Mouse (Mus musculus) gastrocnemius, adult 8-10 months (tissue): ENCODE results near the gene Ebna1bp2. TPM values are rescaled to one million over a fixed set of nuclear protein-coding genes. Genes with fewer than 3 reads are reported as not detected.

Source experiments
- DNase-seq, 2 experiments: peaks; one replicate each; pipeline ENCODE4 v3.0.0; 2022; ENCODE audit warnings: low spot score in 2 of 2
- total RNA-seq, 4 experiments: library from RNA; stranded (reverse); gene quantifications; 2 replicates each; pipeline ENCODE4 v1.2.4; 2022

The Ebna1bp2 gene
- total RNA-seq: 10 to 100 TPM; 22.3 to 30.7 (median 25.1) TPM

- DNase-seq: peak; percentile 87 to 89
These were observed at the start of gene Ebna1bp2, which contains the start of gene Cfap57 for GRCm38 (mm10) chr4:118620279-118620966. Gene Ebna1bp2 (plus strand): TSS chr4:118620799. Gene Cfap57 (minus strand): TSS chr4:118620777.

GRCm38 (mm10) chr4:118571441-118571840 is 49.2 kb upstream of the Ebna1bp2 start:
- no peak for DNase-seq

- DNase-seq: peak; percentile 20 to 23
These were observed 44.5 kb upstream of the Ebna1bp2 start for GRCm38 (mm10) chr4:118576097-118576496.

GRCm38 (mm10) chr4:118579313-118579712 is 41.3 kb upstream of the Ebna1bp2 start:
- no peak for DNase-seq

- DNase-seq: no peak
These were observed 39.1 kb upstream of the Ebna1bp2 start for GRCm38 (mm10) chr4:118581508-118581907.

DNA sequence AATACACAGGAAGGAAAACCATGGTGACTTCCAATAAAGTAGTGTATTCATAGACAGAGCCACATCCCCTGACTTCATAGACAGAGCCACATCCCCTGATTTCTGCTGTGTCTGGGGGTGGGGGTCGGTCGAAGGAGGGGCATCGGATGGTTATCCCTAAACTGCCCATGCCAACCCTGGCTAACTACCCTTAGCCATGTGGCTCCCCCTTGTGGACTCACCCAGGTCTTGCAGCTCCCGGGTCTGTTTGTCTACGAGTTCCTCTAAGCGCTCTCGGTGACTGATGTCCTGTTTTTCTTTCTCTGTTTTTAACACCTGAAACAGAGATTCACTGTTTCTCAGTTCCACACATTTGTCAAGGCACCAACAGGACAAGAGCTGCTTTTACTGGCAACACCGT is 38.0 kb upstream of the Ebna1bp2 start:
- DNase-seq: no peak

DNA sequence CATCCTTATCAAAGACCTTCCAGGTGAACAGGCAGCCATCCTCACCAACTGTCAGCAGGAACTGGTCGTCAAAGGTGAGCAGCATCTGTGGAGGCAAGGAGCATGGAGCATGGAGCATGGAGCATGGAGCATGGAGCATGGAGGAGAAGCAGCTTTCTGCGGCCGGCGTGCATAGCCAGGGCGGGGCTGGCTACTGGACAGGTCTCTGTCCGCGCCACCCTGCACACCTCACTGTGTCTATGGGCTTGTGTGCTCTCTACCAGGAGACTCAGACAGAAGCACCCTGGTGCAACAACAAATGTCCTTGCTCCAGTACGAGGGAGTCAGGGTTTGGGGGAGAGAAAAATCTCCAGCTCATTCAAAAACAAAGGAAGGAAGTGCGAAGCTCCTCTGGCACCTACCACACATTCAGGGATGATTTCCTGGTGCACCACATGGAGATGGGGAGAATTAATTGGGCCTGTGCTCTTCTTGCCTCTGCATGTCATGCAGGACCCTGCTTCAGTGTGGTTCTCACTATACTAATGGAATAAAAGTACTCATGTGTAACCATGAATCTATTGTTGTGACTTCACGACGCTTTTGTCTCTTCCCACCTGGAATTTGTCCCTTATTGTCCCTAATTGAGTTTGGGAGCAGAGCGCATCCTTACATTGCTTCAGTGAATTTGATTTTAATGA is 31.4 kb upstream of the Ebna1bp2 start:
- DNase-seq: no peak

DNA sequence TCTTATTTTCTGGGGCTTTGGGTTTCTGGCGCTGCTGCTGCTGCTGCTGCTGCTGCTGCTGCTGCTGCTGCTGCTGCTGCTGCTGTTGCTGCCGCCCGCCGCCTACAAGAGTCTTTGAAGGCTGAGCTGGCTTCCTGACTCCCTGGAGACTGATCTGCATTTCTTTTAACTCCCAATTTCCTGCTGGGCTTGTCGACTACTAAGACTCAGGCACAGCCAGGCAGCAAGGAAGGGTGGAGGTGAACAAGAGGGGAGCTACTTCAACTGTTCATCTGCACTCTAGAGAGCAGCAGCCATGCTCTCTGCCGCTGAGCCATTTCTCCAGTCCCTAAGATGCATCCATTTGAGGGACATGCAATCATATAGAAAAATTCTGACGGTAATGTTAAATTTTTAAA is 30.9 kb upstream of the Ebna1bp2 start:
- DNase-seq: no peak

GRCm38 (mm10) chr4:118604065-118604464 is 16.5 kb upstream of the Ebna1bp2 start:
- DNase-seq: no peak

GRCm38 (mm10) chr4:118609836-118610235 is 10.8 kb upstream of the Ebna1bp2 start:
- no peak for DNase-seq

- no peak for DNase-seq
These were observed 8.0 kb upstream of the Ebna1bp2 start for GRCm38 (mm10) chr4:118612619-118613018.

DNA sequence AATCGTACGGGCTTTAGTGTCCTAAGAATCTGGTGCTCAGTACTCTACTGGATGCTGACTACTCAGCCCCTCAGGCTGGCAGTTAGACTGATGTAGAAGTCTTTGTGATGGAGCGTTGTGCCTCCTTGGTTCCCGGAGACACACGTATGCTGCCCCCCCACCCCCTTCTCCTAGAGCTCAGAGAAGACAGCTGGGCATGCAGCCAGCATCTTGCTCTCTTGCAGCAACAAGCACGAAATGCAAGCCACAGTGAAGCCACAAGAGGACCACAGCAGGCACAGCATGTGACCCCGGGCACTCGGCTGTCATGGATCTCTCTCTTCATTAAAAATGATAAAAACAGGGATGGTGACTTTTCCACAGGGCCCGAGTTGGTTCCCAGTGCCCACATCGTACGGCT is 5.2 kb upstream of the Ebna1bp2 start:
- DNase-seq: no peak

DNA sequence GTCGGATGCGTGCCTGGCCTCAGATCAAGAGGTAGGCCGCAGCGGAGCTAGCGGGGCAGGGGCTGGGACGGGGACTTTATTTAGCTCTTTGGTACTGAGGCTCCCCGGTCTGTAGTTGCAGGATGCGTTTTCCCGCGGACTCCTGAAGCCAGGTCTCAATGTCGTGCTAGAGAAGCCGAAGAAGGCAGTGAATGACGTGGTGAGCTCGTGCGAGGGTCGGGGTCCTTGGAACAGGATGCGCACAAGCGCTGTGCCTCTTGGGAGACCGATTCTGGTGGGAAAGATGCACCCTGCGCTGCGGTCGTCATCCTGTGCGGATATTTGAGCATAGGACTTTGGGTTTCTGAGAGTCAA is 345 bp downstream of the Ebna1bp2 start:
- DNase-seq: no peak

- no peak for DNase-seq
These were observed 1.2 kb downstream of the Ebna1bp2 start for GRCm38 (mm10) chr4:118621781-118622180.

DNA sequence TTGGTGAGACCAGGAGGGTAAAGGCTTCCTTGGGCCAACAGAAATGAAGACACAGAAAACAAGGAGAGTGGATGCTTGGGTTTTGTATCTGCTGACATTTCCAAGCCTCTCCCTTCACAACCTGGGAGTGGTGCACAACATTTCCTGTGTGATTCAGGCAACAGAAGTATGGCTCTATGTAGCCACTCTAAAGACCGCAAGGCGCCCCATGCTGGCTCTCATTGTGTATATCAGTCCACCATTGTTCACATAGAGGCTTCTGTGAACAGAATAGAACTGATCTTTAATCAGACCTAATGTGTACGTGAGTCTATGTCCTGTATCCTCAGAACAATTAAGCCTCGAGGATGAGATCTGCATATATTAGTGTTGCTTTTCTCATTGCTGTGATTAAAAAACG is 9.7 kb downstream of the Ebna1bp2 start:
- no peak for DNase-seq

- DNase-seq: no peak
These were observed 22.0 kb downstream of the Ebna1bp2 start for GRCm38 (mm10) chr4:118642346-118643190.

DNA sequence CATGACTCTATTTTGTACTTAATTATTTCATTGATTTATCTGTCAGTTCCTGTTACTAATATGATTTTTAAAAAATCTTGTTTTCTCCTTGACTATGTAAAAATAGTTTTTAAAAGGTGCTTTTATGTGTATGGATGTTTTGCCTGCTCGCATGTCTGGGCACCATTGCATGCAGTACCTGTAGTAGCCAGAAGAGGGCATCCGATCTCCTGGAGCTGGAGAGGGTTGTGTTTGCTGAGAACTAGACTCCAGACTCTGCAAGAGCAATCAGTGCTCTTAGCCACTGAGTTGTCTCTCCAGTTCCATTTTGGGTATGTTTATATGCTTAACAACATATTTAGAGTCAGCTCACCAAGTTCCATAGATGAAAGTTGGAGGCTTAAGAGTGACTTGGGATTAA is 24.6 kb downstream of the Ebna1bp2 start:
- DNase-seq: no peak

DNA sequence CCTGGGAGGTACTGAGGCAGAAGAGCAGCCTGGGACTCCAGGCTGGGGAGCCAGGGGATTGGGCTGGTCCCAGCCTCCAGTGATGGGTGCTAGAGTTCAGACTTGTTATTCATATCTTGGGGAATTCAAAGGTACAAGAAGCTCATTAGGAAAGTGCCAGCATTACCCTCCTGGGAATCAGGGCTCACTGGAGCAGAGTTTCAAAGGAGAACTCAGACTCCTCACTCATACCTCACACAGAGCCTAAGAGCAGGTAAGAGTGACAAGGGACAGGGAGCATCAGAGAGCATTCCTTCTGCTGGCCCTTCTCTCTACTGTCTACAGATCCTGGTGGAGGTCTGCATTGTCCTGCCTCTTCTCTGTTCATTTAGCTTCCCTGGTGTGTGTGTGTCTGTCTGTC is 38.1 kb downstream of the Ebna1bp2 start, which contains the start of gene Olfr62:
Olfr62 (plus strand) TSS at position 301 of the 400 bp plus-strand sequence.
- no peak for DNase-seq
